Mouse (Mus musculus): ENCODE measurements around the gene Npas3. TPM values are rescaled to one million over a fixed set of nuclear protein-coding genes. Genes with fewer than 3 reads are reported as not detected.

Npas3 gene
- polyA plus RNA-seq, 1 experiment from 2014 or later, result 0.49 TPM

- ATAC-seq (replicated peaks; ENCODE audit: extremely low read depth, insufficient read depth, low FRiP score), result no peak
- Histone ChIP-seq H3K4me3 (ENCODE audit: low read length) (no peak overlapping the region), H3K27ac (ENCODE audit: low read length) (no peak overlapping the region), H3K36me3 (ENCODE audit: control insufficient read depth, insufficient read depth) (no peaks in the 10 kb centered on the region), H3K27me3 (ENCODE audit: control insufficient read depth, insufficient read depth, low read length) (peaks cover 7% of the 10 kb centered on the region), H3K4me2 (ENCODE audit: low read depth, low read length) (no peak overlapping the region), H3K9ac (ENCODE audit: low read length) (no peak overlapping the region), H3K9me3 (replicated peaks; ENCODE audit: control insufficient read depth, low read length) (no peaks in the 10 kb centered on the region), H3K4me1 (ENCODE audit: control insufficient read depth, insufficient read depth, low read length) (no peaks in the 10 kb centered on the region)
- 88% methylated on average over 2 of the region's 2 CpGs for WGBS
Observed at GRCm38 (mm10) chr12:54074012-54074411, 825.5 kb downstream of the Npas3 start.

- WGBS, result 92% methylated on average over 3 of the region's 3 CpGs
Observed at GRCm38 (mm10) chr12:54080996-54081395, 832.5 kb downstream of the Npas3 start.

DNA sequence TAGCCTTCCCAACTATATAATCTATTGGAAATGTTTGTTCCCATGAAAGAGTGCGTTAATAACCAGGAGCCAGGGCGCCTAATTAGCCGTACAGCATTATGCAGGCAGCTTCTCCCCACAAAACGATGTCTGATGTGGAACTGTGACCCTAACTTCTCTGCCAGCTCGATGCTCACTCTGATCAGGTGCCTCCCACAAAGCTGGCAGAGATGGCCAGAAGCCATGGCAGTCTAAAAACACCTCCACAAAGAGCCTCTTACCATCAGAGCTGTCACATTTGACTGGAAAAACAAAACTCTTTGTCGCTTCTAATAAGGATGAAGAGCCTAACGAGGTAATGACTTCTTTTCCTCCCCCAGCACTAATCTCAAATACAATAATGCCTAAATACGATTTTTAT, 845.3 kb downstream of the Npas3 start:
- Histone ChIP-seq H3K9ac (ENCODE audit: low read length) (no peak overlapping the region), H3K9me3 (replicated peaks; ENCODE audit: control insufficient read depth, low read length) (no peaks in the 10 kb centered on the region), H3K27ac (ENCODE audit: low read length) (no peak overlapping the region), H3K4me3 (ENCODE audit: low read length) (no peak overlapping the region), H3K4me2 (ENCODE audit: low read depth, low read length) (no peak overlapping the region), H3K27me3 (ENCODE audit: control insufficient read depth, insufficient read depth, low read length) (no peaks in the 10 kb centered on the region), H3K4me1 (ENCODE audit: control insufficient read depth, insufficient read depth, low read length) (no peaks in the 10 kb centered on the region), H3K36me3 (ENCODE audit: control insufficient read depth, insufficient read depth) (no peaks in the 10 kb centered on the region)
- no peak for ATAC-seq (replicated peaks; ENCODE audit: extremely low read depth, insufficient read depth, low FRiP score)
- WGBS, result 79% methylated on average over 8 of the region's 8 CpGs

More at GRCm38 (mm10) chr12:54080996-54081395, 832.5 kb downstream of the Npas3 start:
- Histone ChIP-seq H3K4me3 (ENCODE audit: low read length) (no peak overlapping the region), H3K4me1 (ENCODE audit: control insufficient read depth, insufficient read depth, low read length) (peaks cover 4% of the 10 kb centered on the region; the same call in 1 of the 2 replicates), H3K27me3 (ENCODE audit: control insufficient read depth, insufficient read depth, low read length) (no peaks in the 10 kb centered on the region), H3K9me3 (replicated peaks; ENCODE audit: control insufficient read depth, low read length) (peaks cover 3% of the 10 kb centered on the region; the same call in 1 of the 2 replicates), H3K27ac (ENCODE audit: low read length) (no peak overlapping the region), H3K9ac (ENCODE audit: low read length) (no peak overlapping the region), H3K4me2 (ENCODE audit: low read depth, low read length) (no peak overlapping the region), H3K36me3 (ENCODE audit: control insufficient read depth, insufficient read depth) (no peaks in the 10 kb centered on the region)
- no peak for ATAC-seq (replicated peaks; ENCODE audit: extremely low read depth, insufficient read depth, low FRiP score)

DNA sequence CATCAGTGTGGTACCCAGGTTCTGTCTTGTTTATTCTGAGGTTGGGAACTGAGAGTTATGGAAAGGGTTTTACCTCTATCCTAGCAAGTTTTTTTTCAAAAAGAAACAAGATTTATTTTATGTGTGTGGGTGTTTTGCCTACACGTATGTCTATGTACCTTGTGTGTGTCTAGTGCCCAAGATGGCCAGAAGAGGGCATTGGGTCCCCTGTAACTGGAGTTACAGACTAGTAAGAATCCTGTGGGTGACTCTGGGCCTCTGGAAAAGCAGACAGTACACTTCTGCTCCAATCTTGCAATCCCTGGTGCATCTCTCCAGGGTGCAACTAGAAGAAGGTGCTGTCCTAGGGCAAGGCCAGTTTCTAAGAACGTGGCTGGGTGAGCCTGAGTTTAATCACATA, 848.0 kb downstream of the Npas3 start:
- H3K27me3 ChIP-seq (ENCODE audit: control insufficient read depth, insufficient read depth, low read length), result no peaks in the 10 kb centered on the region
- H3K9me3 ChIP-seq (replicated peaks; ENCODE audit: control insufficient read depth, low read length), result no peaks in the 10 kb centered on the region
- H3K4me3 ChIP-seq (ENCODE audit: low read length), result no peak overlapping the region
- H3K36me3 ChIP-seq (ENCODE audit: control insufficient read depth, insufficient read depth), result no peaks in the 10 kb centered on the region
- no peak for ATAC-seq (replicated peaks; ENCODE audit: extremely low read depth, insufficient read depth, low FRiP score)
- H3K4me2 ChIP-seq (ENCODE audit: low read depth, low read length), result no peak overlapping the region
- no peak overlapping the region for H3K9ac ChIP-seq (ENCODE audit: low read length)
- no peak overlapping the region for H3K27ac ChIP-seq (ENCODE audit: low read length)
- H3K4me1 ChIP-seq (ENCODE audit: control insufficient read depth, insufficient read depth, low read length), result no peaks in the 10 kb centered on the region
- 71% methylated on average over 2 of the region's 2 CpGs for WGBS

DNA sequence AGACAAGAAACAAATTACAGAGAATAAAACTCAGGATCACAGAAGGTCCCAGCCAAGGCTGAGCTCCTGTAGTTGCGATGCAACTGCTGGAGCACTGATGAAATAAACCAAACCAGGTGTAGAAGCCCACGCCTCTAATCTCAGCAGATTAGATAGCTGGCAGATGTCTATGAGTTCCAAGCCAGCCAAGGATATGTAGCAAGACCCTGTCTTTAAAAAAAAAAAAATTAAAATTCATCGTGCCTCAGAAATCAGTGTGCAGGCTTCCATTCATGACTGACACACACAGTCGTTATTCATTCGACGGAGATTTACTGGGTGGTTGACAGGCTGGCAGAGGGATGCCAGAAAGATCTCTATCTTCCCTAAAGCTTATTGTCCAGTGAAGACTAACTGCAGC, 849.7 kb downstream of the Npas3 start:
- H3K36me3 ChIP-seq (ENCODE audit: control insufficient read depth, insufficient read depth), result no peaks in the 10 kb centered on the region
- no peak overlapping the region for H3K9ac ChIP-seq (ENCODE audit: low read length)
- no peak overlapping the region for H3K4me3 ChIP-seq (ENCODE audit: low read length)
- ATAC-seq (replicated peaks; ENCODE audit: extremely low read depth, insufficient read depth, low FRiP score), result no peak
- no peaks in the 10 kb centered on the region for H3K4me1 ChIP-seq (ENCODE audit: control insufficient read depth, insufficient read depth, low read length)
- no peaks in the 10 kb centered on the region for H3K27me3 ChIP-seq (ENCODE audit: control insufficient read depth, insufficient read depth, low read length)
- no peaks in the 10 kb centered on the region for H3K9me3 ChIP-seq (replicated peaks; ENCODE audit: control insufficient read depth, low read length)
- no peak overlapping the region for H3K4me2 ChIP-seq (ENCODE audit: low read depth, low read length)
- H3K27ac ChIP-seq (ENCODE audit: low read length), result no peak overlapping the region
- WGBS, result 66% methylated on average over 6 of the region's 6 CpGs

GRCm38 (mm10) chr12:54098785-54099184, 850.3 kb downstream of the Npas3 start:
- WGBS, result 10% methylated on average over 6 of the region's 6 CpGs
- Histone ChIP-seq H3K9ac (ENCODE audit: low read length) (no peak overlapping the region), H3K27me3 (ENCODE audit: control insufficient read depth, insufficient read depth, low read length) (no peaks in the 10 kb centered on the region), H3K4me2 (ENCODE audit: low read depth, low read length) (no peak overlapping the region), H3K4me1 (ENCODE audit: control insufficient read depth, insufficient read depth, low read length) (no peaks in the 10 kb centered on the region), H3K4me3 (ENCODE audit: low read length) (no peak overlapping the region), H3K27ac (ENCODE audit: low read length) (no peak overlapping the region), H3K36me3 (ENCODE audit: control insufficient read depth, insufficient read depth) (no peaks in the 10 kb centered on the region), H3K9me3 (replicated peaks; ENCODE audit: control insufficient read depth, low read length) (no peaks in the 10 kb centered on the region)
- ATAC-seq (replicated peaks; ENCODE audit: extremely low read depth, insufficient read depth, low FRiP score), result no peak; the same call in 1 of the 2 replicates

- no peaks in the 10 kb centered on the region for H3K36me3 ChIP-seq (ENCODE audit: control insufficient read depth, insufficient read depth)
- ATAC-seq (replicated peaks; ENCODE audit: extremely low read depth, insufficient read depth, low FRiP score), result no peak
- WGBS, result 92% methylated on average over 3 of the region's 3 CpGs
Observed at GRCm38 (mm10) chr12:54099458-54099857, 851.0 kb downstream of the Npas3 start.

DNA sequence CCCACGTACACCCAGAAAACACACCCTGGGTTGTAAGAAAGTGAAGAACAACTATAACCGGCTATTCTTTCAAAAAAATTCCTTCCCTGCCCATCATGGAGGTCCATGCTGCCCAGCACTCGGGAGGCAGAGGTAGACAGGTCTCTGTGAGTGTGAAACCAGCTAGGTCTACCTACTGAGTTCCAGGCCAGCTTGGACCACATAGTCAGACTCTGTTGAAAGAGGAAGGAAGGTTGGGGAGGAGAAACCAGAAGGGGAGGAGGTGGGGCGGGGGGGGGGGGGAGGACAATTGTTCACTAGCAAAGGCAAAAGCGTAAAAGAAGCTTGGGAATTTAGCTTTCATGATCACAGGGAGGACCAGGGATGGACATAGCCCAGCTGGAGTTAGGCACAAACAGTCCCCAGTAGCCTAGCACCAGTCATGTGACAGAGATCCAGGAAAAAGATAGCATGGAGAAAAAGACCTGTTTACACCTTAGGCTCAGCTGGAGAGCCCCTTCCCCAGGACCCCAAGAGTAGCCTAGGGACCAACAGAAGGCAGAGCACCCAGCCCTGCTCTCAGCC, 852.9 kb downstream of the Npas3 start:
- no peaks in the 10 kb centered on the region for H3K27me3 ChIP-seq (ENCODE audit: control insufficient read depth, insufficient read depth, low read length)

More at GRCm38 (mm10) chr12:54099458-54099857, 851.0 kb downstream of the Npas3 start:
- H3K27me3 ChIP-seq (ENCODE audit: control insufficient read depth, insufficient read depth, low read length), result no peaks in the 10 kb centered on the region
- H3K27ac ChIP-seq (ENCODE audit: low read length), result no peak overlapping the region
- no peak overlapping the region for H3K4me2 ChIP-seq (ENCODE audit: low read depth, low read length)
- H3K4me3 ChIP-seq (ENCODE audit: low read length), result no peak overlapping the region
- no peak overlapping the region for H3K9ac ChIP-seq (ENCODE audit: low read length)
- H3K9me3 ChIP-seq (replicated peaks; ENCODE audit: control insufficient read depth, low read length), result no peaks in the 10 kb centered on the region
- H3K4me1 ChIP-seq (ENCODE audit: control insufficient read depth, insufficient read depth, low read length), result no peaks in the 10 kb centered on the region

GRCm38 (mm10) chr12:54102500-54102899, 854.0 kb downstream of the Npas3 start:
- WGBS, result 73% methylated on average over 6 of the region's 6 CpGs
- Histone ChIP-seq H3K27ac (ENCODE audit: low read length) (no peak overlapping the region), H3K4me3 (ENCODE audit: low read length) (no peak overlapping the region), H3K4me1 (ENCODE audit: control insufficient read depth, insufficient read depth, low read length) (no peaks in the 10 kb centered on the region; the same call in 1 of the 2 replicates), H3K9ac (ENCODE audit: low read length) (no peak overlapping the region), H3K9me3 (replicated peaks; ENCODE audit: control insufficient read depth, low read length) (no peaks in the 10 kb centered on the region), H3K36me3 (ENCODE audit: control insufficient read depth, insufficient read depth) (no peaks in the 10 kb centered on the region), H3K27me3 (ENCODE audit: control insufficient read depth, insufficient read depth, low read length) (no peaks in the 10 kb centered on the region), H3K4me2 (ENCODE audit: low read depth, low read length) (no peak overlapping the region)
- no peak for ATAC-seq (replicated peaks; ENCODE audit: extremely low read depth, insufficient read depth, low FRiP score)

More for the DNA sequence above, 852.9 kb downstream of the Npas3 start:
- ATAC-seq (replicated peaks; ENCODE audit: extremely low read depth, insufficient read depth, low FRiP score), result no peak
- H3K36me3 ChIP-seq (ENCODE audit: control insufficient read depth, insufficient read depth), result no peaks in the 10 kb centered on the region
- no peak overlapping the region for H3K9ac ChIP-seq (ENCODE audit: low read length)
- H3K9me3 ChIP-seq (replicated peaks; ENCODE audit: control insufficient read depth, low read length), result no peaks in the 10 kb centered on the region
- 79% methylated on average over 5 of the region's 5 CpGs for WGBS
- no peak overlapping the region for H3K4me3 ChIP-seq (ENCODE audit: low read length)
- no peak overlapping the region for H3K4me2 ChIP-seq (ENCODE audit: low read depth, low read length)
- no peaks in the 10 kb centered on the region; the same call in 1 of the 2 replicates for H3K4me1 ChIP-seq (ENCODE audit: control insufficient read depth, insufficient read depth, low read length)
- no peak overlapping the region for H3K27ac ChIP-seq (ENCODE audit: low read length)
